Mouse (Mus musculus) embryonic fibroblast, embryonic 13.5 days (primary cell): ENCODE measurements around the gene Pkm.

Source experiments
- CTCF ChIP-seq: IDR thresholded peaks from 2 replicates; pipeline ENCODE4 v1.5.1; 2011; ENCODE audit warnings: mild to moderate bottlenecking, control low read depth, low read length, moderate library complexity, borderline replicate concordance; ENCODE audit not compliant: insufficient read depth
- POLR2A ChIP-seq: IDR thresholded peaks from 2 replicates; pipeline ENCODE4 v1.6.1; 2011; ENCODE audit warnings: low read depth, mild to moderate bottlenecking, control low read depth, low read length, moderate library complexity

DNA sequence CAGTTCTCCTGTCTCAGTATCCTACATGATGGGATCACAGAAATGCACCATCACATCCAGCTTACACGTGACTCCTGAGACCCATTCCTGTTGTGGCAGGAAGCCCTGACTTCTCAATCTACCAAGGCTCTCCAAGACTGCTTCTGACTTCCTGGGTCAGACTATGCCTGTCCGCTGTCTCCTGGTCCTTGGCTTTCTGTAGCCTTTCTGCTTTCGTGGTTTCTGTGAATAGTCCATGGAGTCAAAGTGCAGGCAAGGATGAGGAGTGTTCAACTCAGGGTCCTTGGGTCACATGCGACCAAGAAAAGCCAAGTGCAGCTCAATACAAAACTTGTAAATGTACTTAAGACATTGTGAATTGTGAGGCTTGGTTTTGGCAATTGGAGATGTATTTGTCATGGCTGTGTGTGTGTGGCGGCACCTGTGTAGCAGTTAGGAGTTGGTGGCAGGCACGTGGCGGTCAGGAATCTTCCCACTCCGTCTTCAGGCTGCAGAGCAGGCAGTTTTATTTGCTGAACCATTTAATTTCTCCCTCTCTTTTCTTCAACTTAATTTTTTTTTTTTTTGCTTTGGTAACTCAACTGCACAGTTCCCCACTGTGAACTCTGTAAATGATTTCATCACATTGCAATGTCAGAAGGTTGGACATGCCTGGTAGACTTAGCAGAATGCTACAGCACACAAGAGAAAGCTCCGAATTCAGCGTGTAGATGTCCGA, 71.6 kb downstream of the Pkm start:
- TF ChIP-seq CTCF (no peak), POLR2A (no peak)
